Mouse (Mus musculus) heart, adult 2 months (tissue): ENCODE data around the gene Rbm38.

Experiments
- CTCF ChIP-seq: fragments of 200-600 bp; IDR thresholded peaks from 2 replicates; pipeline ENCODE4 v1.8.1; 2022; ENCODE audit warnings: antibody characterized with exemption, mild to moderate bottlenecking, moderate library complexity
- EP300 ChIP-seq: fragments of 200-500 bp; IDR thresholded peaks from 2 replicates; pipeline ENCODE4 v1.6.1; 2011; ENCODE audit warnings: low read depth, low read length, control low read depth; ENCODE audit not compliant: insufficient read depth
- POLR2A ChIP-seq: fragments of 200-500 bp; IDR thresholded peaks from 2 replicates; pipeline ENCODE4 v1.6.1; 2011; ENCODE audit warnings: mild to moderate bottlenecking, low read depth, low read length, control low read depth; ENCODE audit not compliant: insufficient read depth

GRCm38 (mm10) chr2:173026688-173027131, 6.4 kb downstream of the Rbm38 start:
- no peak for TF ChIP-seq CTCF
- 0 out of 2 replicates have a peak, but pooled peaks have one; percentile 13 for TF ChIP-seq POLR2A
- TF ChIP-seq EP300: no peak
